Mouse (Mus musculus): ENCODE measurements around the gene Oscar. TPM values are rescaled to one million over a fixed set of nuclear protein-coding genes. Genes with fewer than 3 reads are reported as not detected.
"Not testable (repeated sequence)": the region's sequence is repeated elsewhere in the genome, so short reads cannot be mapped to it uniquely, and the experiment has no call there.

Oscar gene
- total RNA-seq, 2 experiments from 2014 or later: not detected

DNA sequence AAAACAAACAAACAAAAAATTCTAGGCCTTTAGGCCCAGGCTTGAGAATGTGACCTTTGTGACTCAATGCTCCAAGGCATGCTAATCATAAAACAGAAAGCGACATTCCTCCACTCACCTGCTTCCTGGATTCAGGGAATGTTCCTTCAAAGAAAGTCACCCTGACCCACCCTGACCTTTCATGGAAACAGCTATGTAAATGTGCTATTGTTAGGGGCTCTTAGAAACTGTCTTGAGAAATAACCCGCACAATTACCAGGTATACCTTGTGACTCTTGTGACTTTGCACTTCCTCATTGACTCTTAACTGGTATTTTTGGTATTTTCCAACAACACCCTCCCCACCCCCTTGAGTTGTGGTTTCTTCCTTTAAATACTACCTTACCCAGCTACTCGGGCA lies 45.4 kb downstream of the Oscar start:
- ATAC-seq (replicated peaks; ENCODE audit: poor library complexity, severe bottlenecking): not testable (repeated sequence)

DNA sequence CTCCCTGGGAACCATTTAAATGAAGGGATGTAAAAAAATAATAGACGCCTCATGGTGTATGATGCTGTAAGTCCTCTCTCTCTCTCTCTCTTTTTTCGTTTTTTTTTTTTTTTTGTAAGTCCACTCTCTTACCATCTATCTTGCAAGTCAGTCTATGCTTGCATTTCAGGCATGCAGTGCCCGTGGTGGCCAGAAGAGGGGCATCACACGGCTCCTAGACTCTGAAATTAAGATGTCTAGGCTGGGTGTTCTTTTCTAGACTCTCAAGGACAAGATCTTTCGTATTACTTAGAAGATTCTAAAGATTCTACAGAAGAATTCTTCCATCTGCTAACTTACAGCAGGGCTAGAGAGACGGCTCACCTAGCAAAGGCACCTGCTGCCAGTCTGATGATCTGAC lies 46.2 kb downstream of the Oscar start:
- no peak for ATAC-seq (replicated peaks; ENCODE audit: poor library complexity, severe bottlenecking)

DNA sequence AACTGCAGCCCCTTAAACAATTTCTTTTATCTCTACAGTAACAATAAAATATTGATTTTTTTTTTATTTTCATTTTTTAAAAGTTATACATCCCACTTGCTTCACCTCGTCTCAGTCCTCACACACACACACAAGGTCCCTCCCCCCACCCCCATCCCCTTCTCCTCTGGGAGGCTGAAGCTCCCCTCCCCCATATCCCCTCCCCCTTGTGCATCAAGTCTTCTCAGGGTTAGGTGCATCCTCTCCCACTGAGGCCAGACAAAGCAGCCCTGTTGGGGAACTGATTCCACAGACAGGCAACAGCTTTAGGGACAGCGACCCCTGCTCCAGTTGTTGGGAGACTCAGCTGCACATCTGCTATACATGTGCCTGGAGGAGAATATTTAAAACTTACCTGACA lies 48.6 kb downstream of the Oscar start:
- ATAC-seq (replicated peaks; ENCODE audit: poor library complexity, severe bottlenecking): no peak

Other genes starting within 250 kb of the Oscar start
- 1.9 TPM in 1 of 2 replicates, not detected in the other for gene Cacng8, start 225.5 kb downstream of the Oscar start, total RNA-seq (2014; fragmentation: Nextera tagmentation)
- gene Cacng8, start 225.5 kb downstream of the Oscar start, total RNA-seq (2017): not detected in 2 replicates
- not detected in 2 replicates for gene Cacng6, start 192.0 kb downstream of the Oscar start, total RNA-seq (2014; fragmentation: Nextera tagmentation)
- not detected in 2 replicates for gene Cacng6, start 192.0 kb downstream of the Oscar start, total RNA-seq (2017)
- gene Tarm1, start 113.5 kb downstream of the Oscar start, total RNA-seq (2014; fragmentation: Nextera tagmentation): not detected in 2 replicates
- 0.41 and 0.95 TPM in 2 replicates for gene Tarm1, start 113.5 kb downstream of the Oscar start, total RNA-seq (2017)
- 395 and 454 TPM in 2 replicates for gene Ndufa3, start 1.2 kb upstream of the Oscar start, total RNA-seq (2014; fragmentation: Nextera tagmentation)
- gene Ndufa3, start 1.2 kb upstream of the Oscar start, total RNA-seq (2017): 132 and 210 TPM in 2 replicates
- gene Tfpt, start 13.8 kb upstream of the Oscar start, total RNA-seq (2014; fragmentation: Nextera tagmentation): 32.8 and 33.8 TPM in 2 replicates
- 32.5 and 36.8 TPM in 2 replicates for gene Tfpt, start 13.8 kb upstream of the Oscar start, total RNA-seq (2017)
- gene Prpf31, start 13.8 kb upstream of the Oscar start, total RNA-seq (2014; fragmentation: Nextera tagmentation): 47.8 and 91.0 TPM in 2 replicates
- 123 and 132 TPM in 2 replicates for gene Prpf31, start 13.8 kb upstream of the Oscar start, total RNA-seq (2017)
- gene Cnot3, start 29.1 kb upstream of the Oscar start, total RNA-seq (2014; fragmentation: Nextera tagmentation): 138 and 156 TPM in 2 replicates
- gene Cnot3, start 29.1 kb upstream of the Oscar start, total RNA-seq (2017): 19.0 and 22.7 TPM in 2 replicates
- gene Leng1, start 49.7 kb upstream of the Oscar start, total RNA-seq (2014; fragmentation: Nextera tagmentation): 5.2 and 6.6 TPM in 2 replicates
- 4.7 and 7.2 TPM in 2 replicates for gene Leng1, start 49.7 kb upstream of the Oscar start, total RNA-seq (2017)
- 4.7 and 11.5 TPM in 2 replicates for gene Tmc4, start 61.4 kb upstream of the Oscar start, total RNA-seq (2014; fragmentation: Nextera tagmentation)
- gene Tmc4, start 61.4 kb upstream of the Oscar start, total RNA-seq (2017): 2.2 and 2.3 TPM in 2 replicates
- 21.2 and 28.7 TPM in 2 replicates for gene Tsen34, start 76.7 kb upstream of the Oscar start, total RNA-seq (2014; fragmentation: Nextera tagmentation)
- 31.6 and 37.5 TPM in 2 replicates for gene Tsen34, start 76.7 kb upstream of the Oscar start, total RNA-seq (2017)
- 63.5 and 76.3 TPM in 2 replicates for gene Mboat7, start 77.4 kb upstream of the Oscar start, total RNA-seq (2014; fragmentation: Nextera tagmentation)
- gene Mboat7, start 77.4 kb upstream of the Oscar start, total RNA-seq (2017): 22.6 and 38.3 TPM in 2 replicates
- 3,458 and 3,628 TPM in 2 replicates for gene Rps9, start 87.8 kb upstream of the Oscar start, total RNA-seq (2014; fragmentation: Nextera tagmentation)
- 1,516 and 1,598 TPM in 2 replicates for gene Rps9, start 87.8 kb upstream of the Oscar start, total RNA-seq (2017)
- gene Pirb, start 104.2 kb upstream of the Oscar start, total RNA-seq (2014; fragmentation: Nextera tagmentation): 3.8 TPM in 1 of 2 replicates, not detected in the other
- 3.1 and 3.3 TPM in 2 replicates for gene Pirb, start 104.2 kb upstream of the Oscar start, total RNA-seq (2017)
- not detected in 2 replicates for gene Gm15448, start 209.5 kb upstream of the Oscar start, total RNA-seq (2014; fragmentation: Nextera tagmentation)
- 0.52 TPM in 1 of 2 replicates, not detected in the other for gene Gm15448, start 209.5 kb upstream of the Oscar start, total RNA-seq (2017)
- 0.43 TPM in 1 of 2 replicates, not detected in the other for gene Pira2, start 228.9 kb upstream of the Oscar start, total RNA-seq (2014; fragmentation: Nextera tagmentation)
- 0.60 and 1.9 TPM in 2 replicates for gene Pira2, start 228.9 kb upstream of the Oscar start, total RNA-seq (2017)

All from granulocyte monocyte progenitor cell, adult 5-6 weeks (primary cell).